ENCODE assay signal across 8 mouse cellular contexts in the genomic region with DNA sequence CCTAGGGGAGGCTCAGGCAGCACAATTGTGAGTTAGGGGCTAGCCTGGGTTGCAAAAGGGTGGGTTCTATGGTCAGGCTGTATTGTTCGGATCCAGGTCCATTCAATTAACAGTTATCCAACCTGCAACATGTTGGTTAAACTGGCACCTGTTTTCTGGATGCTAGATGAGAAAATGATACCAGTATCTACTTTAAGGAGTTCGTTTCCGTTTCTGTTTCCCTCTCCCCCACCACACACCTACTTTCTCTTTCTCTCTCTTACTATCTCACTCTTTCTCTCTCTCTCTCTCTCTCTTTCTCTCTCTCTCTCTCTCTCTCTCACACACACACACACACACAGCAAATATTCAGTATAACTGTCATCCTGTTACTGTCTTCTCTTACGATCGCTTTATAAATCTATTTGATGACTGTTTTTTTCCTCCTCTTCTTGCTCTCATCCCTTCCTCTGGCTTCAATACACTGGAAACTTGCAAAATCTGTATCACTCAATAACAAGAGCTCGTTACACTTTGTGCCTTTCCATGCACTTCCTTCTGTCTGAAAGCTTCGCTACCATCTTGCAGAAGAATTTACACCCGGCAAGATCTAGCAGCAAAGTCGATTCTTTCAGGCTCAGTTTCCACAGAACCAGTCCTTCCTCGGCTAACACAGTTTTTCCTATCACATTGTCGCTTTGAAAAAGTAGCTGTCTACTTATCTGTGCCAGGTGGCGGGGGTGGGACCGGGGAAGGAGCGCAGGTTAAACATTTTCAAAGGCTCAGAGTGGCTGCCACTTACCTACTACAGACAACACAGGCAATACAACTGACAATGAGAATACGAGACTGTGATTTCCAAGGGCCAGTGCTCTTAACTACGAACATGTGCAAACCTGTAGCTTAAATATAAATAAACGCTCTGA. TPM values are rescaled to one million over a fixed set of nuclear protein-coding genes. Genes with fewer than 3 reads are reported as not detected.
DNase-seq lines count a peak whose midpoint lies in the region; ATAC-seq and TF ChIP-seq lines count a peak whose summit lies in the region.

No protein-coding gene starts in this region.

- no peak for ATAC-seq in forebrain, embryonic 12.5 days (ENCODE audit: low FRiP score)
- no peak for ATAC-seq in stomach, postnatal 0 days (ENCODE audit: low FRiP score, low TSS enrichment)

- peaks cover 16% of the 10 kb centered on the region for H3K4me1 ChIP-seq in heart, embryonic 10.5 days
- peaks cover 28% of the 10 kb centered on the region for H3K4me1 ChIP-seq in forebrain, embryonic 12.5 days
- 0 out of 2 replicates have a peak, but pooled peaks cover 2% of the 10 kb centered on the region for H3K4me1 ChIP-seq in stomach, postnatal 0 days (replicated peaks; ENCODE audit: control insufficient read depth, insufficient read depth)

- 18% methylated on average over 17 of the region's 17 CpGs for WGBS in heart, embryonic 10.5 days
- WGBS in forebrain, embryonic 12.5 days, result 22% methylated on average over 17 of the region's 17 CpGs
- WGBS in macrophage (ENCODE audit: missing documents), result 2% methylated on average over 15 of the region's 17 CpGs
- 9% methylated on average over 17 of the region's 17 CpGs for WGBS in stomach, postnatal 0 days

- DNase-seq in heart, embryonic 10.5 days (ENCODE audit: low spot score), result no peak
- no peak for DNase-seq in heart, postnatal 25 days (ENCODE audit: low spot score)
- peak; percentile 11 for DNase-seq in adrenal gland, postnatal 14 days
- peak; percentile 46 for DNase-seq in kidney, adult 9 months
- peak; percentile 45 for DNase-seq in stomach, postnatal 0 days (ENCODE audit: low spot score)
- no peak for DNase-seq in testis, postnatal 10 days (ENCODE audit: low spot score)

- H3K4me3 ChIP-seq in heart, embryonic 10.5 days, result peak overlapping the region; percentile 91
- peak overlapping the region; percentile 85 for H3K4me3 ChIP-seq in forebrain, embryonic 12.5 days (replicated peaks)
- H3K4me3 ChIP-seq in macrophage (ENCODE audit: inconsistent target), result peak overlapping the region; percentile 84
- H3K4me3 ChIP-seq in stomach, postnatal 0 days (ENCODE audit: low read depth, low read length), result peak overlapping the region; percentile 61

- peaks cover 23% of the 10 kb centered on the region; the same call in 1 of the 2 replicates for H3K36me3 ChIP-seq in heart, embryonic 10.5 days
- H3K36me3 ChIP-seq in forebrain, embryonic 12.5 days (replicated peaks), result peaks cover 6% of the 10 kb centered on the region
- H3K36me3 ChIP-seq in macrophage (ENCODE audit: inconsistent target), result 0 out of 2 replicates have a peak, but pooled peaks cover 5% of the 10 kb centered on the region
- H3K36me3 ChIP-seq in stomach, postnatal 0 days (ENCODE audit: control insufficient read depth, insufficient read depth, low read length), result no peaks in the 10 kb centered on the region

- intact Hi-C loops in heart, postnatal 25 days (cut with DNase I), result loop anchor here (2.0 to 5.0 kb wide), 2 partner anchors 132 to 287 kb away; partner anchors contain the start of gene Ddx10

- H3K27ac ChIP-seq in heart, embryonic 10.5 days, result peak overlapping the region; percentile 94
- H3K27ac ChIP-seq in forebrain, embryonic 12.5 days, result peak overlapping the region; percentile 85
- peak overlapping the region; percentile 62 for H3K27ac ChIP-seq in macrophage
- peak overlapping the region; percentile 86 for H3K27ac ChIP-seq in stomach, postnatal 0 days (replicated peaks)

- no peaks in the 10 kb centered on the region for H3K27me3 ChIP-seq in heart, embryonic 10.5 days (ENCODE audit: insufficient read depth, poor library complexity, severe bottlenecking)
- no peaks in the 10 kb centered on the region for H3K27me3 ChIP-seq in forebrain, embryonic 12.5 days
- no peaks in the 10 kb centered on the region for H3K27me3 ChIP-seq in stomach, postnatal 0 days (ENCODE audit: control insufficient read depth, insufficient read depth, low read length)

- no peak for TF ChIP-seq EP300 in stomach, postnatal 0 days (optimal IDR thresholded peaks at IDR 0.05)

- H3K79me2 ChIP-seq in macrophage (ENCODE audit: inconsistent target), result peaks cover 50% of the 10 kb centered on the region

- peak overlapping the region; percentile 65 for H3K9ac ChIP-seq in forebrain, embryonic 12.5 days
- peak overlapping the region; percentile 58 for H3K9ac ChIP-seq in stomach, postnatal 0 days (ENCODE audit: low read length)

- TF ChIP-seq CTCF in stomach, postnatal 0 days (IDR thresholded peaks at IDR 0.05; ENCODE audit: low read depth), result no peak

- peak overlapping the region; percentile 82 for H3K4me2 ChIP-seq in forebrain, embryonic 12.5 days
- H3K4me2 ChIP-seq in stomach, postnatal 0 days (replicated peaks; ENCODE audit: low read depth), result peak overlapping the region; percentile 74

- no peaks in the 10 kb centered on the region for H3K9me3 ChIP-seq in heart, embryonic 10.5 days
- no peaks in the 10 kb centered on the region for H3K9me3 ChIP-seq in forebrain, embryonic 12.5 days
- H3K9me3 ChIP-seq in stomach, postnatal 0 days (ENCODE audit: control insufficient read depth, low read length), result no peaks in the 10 kb centered on the region

RNA-seq across cellular contexts. Expression of gene Atm, which starts 0.9 kb away (rescaled TPM):
- 10.5 and 11.1 TPM in 2 replicates for polyA plus RNA-seq in heart, embryonic 10.5 days (2016; fragmentation: Nextera tagmentation; extraction: Ambion mirVana)
- 1 to 10 TPM; 7.9 to 9.3 TPM for total RNA-seq in heart, postnatal 25 days (2021)
- total RNA-seq in adrenal gland, postnatal 14 days (2021), result 13.7 and 17.3 TPM in 2 replicates
- 21.7 and 22.8 TPM in 2 replicates for polyA plus RNA-seq in forebrain, embryonic 12.5 days (2016; fragmentation: Nextera tagmentation; extraction: Ambion mirVana)
- total RNA-seq in macrophage (2018; cell fraction: chromatin; rRNA removed), result 100 to 1,000 TPM in 1 of 26 experiments, 10 to 100 TPM in 25; 17.0 to 119 (median 51.6) TPM
- total RNA-seq in macrophage (2018; cell fraction: cytosol; rRNA removed), result 10 to 100 TPM in 6 of 26 experiments, 1 to 10 TPM in 20; 5.5 to 13.2 (median 8.1) TPM
- total RNA-seq in macrophage (2018; cell fraction: nucleus; rRNA removed), result 10 to 100 TPM; 13.0 to 67.5 (median 23.9) TPM
- 2.7 to 8.8 TPM (median 5.2 TPM) in 3 replicates for polyA plus RNA-seq in macrophage (2018)
- 6.7 and 7.5 TPM in 2 replicates for polyA plus RNA-seq in stomach, postnatal 0 days (2015; fragmentation: Nextera tagmentation; extraction: Ambion mirVana)

RNA-seq across cellular contexts. Expression of gene Npat, which starts 1.2 kb away (rescaled TPM):
- polyA plus RNA-seq in heart, embryonic 10.5 days (2016; fragmentation: Nextera tagmentation; extraction: Ambion mirVana), result 17.5 TPM in 2 replicates
- total RNA-seq in heart, postnatal 25 days (2021), result 1 to 10 TPM; 7.5 to 7.8 TPM
- 12.7 and 13.1 TPM in 2 replicates for total RNA-seq in adrenal gland, postnatal 14 days (2021)
- polyA plus RNA-seq in forebrain, embryonic 12.5 days (2016; fragmentation: Nextera tagmentation; extraction: Ambion mirVana), result 20.5 and 21.0 TPM in 2 replicates
- 10 to 100 TPM in 17 of 26 experiments, 1 to 10 TPM in 9; 1.9 to 18.9 (median 12.3) TPM for total RNA-seq in macrophage (2018; cell fraction: chromatin; rRNA removed)
- total RNA-seq in macrophage (2018; cell fraction: cytosol; rRNA removed), result 10 to 100 TPM in 4 of 26 experiments, 1 to 10 TPM in 22; 3.3 to 11.1 (median 8.1) TPM
- total RNA-seq in macrophage (2018; cell fraction: nucleus; rRNA removed), result 10 to 100 TPM in 15 of 26 experiments, 1 to 10 TPM in 11; 2.9 to 24.9 (median 10.8) TPM
- polyA plus RNA-seq in macrophage (2018), result 6.9 to 9.3 TPM (median 9.2 TPM) in 3 replicates
- polyA plus RNA-seq in stomach, postnatal 0 days (2015; fragmentation: Nextera tagmentation; extraction: Ambion mirVana), result 4.9 and 5.1 TPM in 2 replicates

Comparison
In these comparisons a context has a peak if more than half of its experiments do, and no peak if none do; other contexts are left out.
1. DNase-seq: peak in adrenal gland, postnatal 14 days (single experiment), kidney, adult 9 months (single experiment) and stomach, postnatal 0 days (single experiment); none in heart, embryonic 10.5 days (single experiment), heart, postnatal 25 days (single experiment) and testis, postnatal 10 days (single experiment).
2. Peak in every context shown above with its lines, with median percentiles within 50 percentile points of each other: H3K27ac ChIP-seq and H3K4me3 ChIP-seq.